Mouse (Mus musculus) brain, embryonic 14.5 days (tissue): ENCODE data around the gene Pitpnc1.

Source experiments
- CTCF ChIP-seq: fragments of 200-500 bp; IDR thresholded peaks from 2 replicates; pipeline ENCODE4 v1.5.1; 2012; ENCODE audit warnings: inconsistent platforms, mild to moderate bottlenecking, moderate library complexity, borderline replicate concordance; ENCODE audit not compliant: insufficient read depth, insufficient read length; ENCODE audit errors: extremely low read depth
- POLR2A ChIP-seq: fragments of 200-500 bp; IDR thresholded peaks from 2 replicates; pipeline ENCODE4 v1.6.1; 2012; ENCODE audit warnings: mild to moderate bottlenecking, inconsistent platforms, borderline replicate concordance; ENCODE audit not compliant: poor library complexity, insufficient read depth, insufficient read length, severe bottlenecking; ENCODE audit errors: extremely low read depth

DNA sequence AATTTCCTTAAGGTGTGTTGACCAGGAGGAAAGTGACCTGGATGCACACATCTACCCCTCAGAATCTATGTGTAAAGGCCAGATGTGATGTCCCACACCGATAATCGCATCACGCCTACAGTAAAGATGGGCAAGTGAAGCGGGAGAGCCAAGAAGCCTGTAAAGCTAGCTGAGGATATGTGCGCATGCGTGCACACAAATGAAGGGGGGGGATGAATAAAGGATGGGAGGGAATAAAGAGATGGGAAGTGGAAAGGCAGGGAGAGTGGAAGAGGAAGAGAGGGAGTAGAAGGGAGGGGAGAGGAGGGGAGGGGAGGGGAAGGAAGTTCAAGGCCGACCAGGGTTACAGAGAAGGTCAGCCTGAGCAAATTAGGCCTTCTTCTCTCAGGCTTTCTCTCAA lies 61.6 kb downstream of the Pitpnc1 start:
- TF ChIP-seq POLR2A (no peak), CTCF (no peak)
